Mouse (Mus musculus) ovary, adult 2 months (tissue): ENCODE data around the gene Ankrd53. TPM values are rescaled to one million over a fixed set of nuclear protein-coding genes. Genes with fewer than 3 reads are reported as not detected.

ENCODE experiments used
- polyA plus RNA-seq: library from polyadenylated mRNA; depleted of rRNA; stranded (reverse); fragments of >200 nt; gene quantifications from 2 replicates; pipeline ENCODE4 v1.2.3, GENCODE M21; 2012; rRNA removed

The Ankrd53 gene
- not detected in 2 replicates for polyA plus RNA-seq

DNA sequence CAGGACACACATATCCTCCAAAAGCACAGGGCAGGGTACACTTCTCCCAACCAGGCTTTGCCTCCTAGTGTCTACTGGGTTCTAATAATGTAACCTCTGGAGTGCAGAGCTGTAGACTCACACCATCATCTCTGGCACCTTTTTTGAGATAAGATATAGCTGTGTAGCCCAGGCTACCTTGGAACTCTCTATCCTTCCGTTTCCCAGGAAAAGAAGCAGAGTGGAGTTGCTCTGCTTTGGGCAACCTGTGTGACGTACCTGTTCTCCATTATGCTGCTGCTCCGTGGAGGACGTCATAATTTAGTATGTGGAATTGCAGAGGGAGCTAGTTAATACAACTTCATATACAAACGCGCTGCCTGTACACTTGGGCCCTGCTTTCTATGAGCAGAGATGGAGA is at the start of gene Ankrd53:
TSS of gene Ankrd53 (plus strand) at position 301 of the 400 bp plus-strand sequence.

DNA sequence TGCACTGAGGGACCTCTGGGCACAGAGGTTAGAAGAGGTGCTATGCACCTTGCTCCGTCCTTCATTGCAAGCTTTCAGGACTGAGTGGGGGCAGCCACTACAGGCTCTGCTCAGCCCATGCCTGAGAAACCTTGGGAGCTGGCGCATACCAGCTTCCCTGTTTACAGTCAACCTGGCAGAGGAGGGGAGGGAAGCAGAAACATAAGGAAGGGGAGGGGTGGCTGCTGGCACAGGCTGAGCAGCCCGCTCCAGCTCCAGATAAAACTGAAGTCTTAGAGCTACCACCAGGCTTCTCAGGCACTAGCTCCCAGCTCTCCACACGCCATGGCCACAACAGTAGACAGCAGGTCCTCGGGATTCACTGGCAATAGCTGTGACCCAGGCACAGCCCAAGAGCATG is 19.7 kb upstream of the Ankrd53 start, which contains the start of gene Atp6v1b1:
TSS of gene Atp6v1b1 (plus strand) at position 230 of the 400 bp plus-strand sequence.

DNA sequence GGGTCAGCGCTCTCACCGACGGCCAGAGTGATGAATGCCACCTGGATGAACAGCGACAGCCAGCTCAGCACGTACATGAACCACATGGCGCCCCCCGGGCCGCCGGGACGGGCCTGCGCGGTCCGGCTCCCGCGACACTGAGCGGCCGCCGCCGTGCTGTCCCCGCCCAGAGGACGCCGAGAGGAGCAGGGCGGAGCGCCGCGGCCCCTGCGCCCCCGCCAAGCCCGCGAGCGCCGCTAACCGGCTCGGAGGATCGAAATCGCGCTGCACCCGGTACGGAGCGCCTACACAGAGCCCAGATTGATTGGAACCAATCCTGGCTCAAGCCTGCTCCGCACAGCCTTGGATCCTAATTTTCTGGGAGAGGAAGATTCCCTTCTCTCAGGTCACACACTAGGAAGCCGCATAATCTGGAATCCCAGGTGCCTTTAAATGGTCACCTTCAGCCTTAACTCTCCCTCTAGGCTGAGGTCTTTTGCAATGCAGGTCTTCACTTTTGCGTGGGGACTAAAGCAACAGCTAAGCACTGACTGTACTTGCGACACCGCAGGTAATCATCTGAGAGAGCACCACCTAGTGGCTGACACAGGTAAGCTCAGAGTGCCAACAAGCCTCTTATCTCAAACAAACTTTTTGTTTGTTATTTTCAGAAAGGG is 13.3 kb downstream of the Ankrd53 start, which contains the start of gene Tex261:
TSS of gene Tex261 (minus strand) at position 176 of the 656 bp plus-strand sequence.

DNA sequence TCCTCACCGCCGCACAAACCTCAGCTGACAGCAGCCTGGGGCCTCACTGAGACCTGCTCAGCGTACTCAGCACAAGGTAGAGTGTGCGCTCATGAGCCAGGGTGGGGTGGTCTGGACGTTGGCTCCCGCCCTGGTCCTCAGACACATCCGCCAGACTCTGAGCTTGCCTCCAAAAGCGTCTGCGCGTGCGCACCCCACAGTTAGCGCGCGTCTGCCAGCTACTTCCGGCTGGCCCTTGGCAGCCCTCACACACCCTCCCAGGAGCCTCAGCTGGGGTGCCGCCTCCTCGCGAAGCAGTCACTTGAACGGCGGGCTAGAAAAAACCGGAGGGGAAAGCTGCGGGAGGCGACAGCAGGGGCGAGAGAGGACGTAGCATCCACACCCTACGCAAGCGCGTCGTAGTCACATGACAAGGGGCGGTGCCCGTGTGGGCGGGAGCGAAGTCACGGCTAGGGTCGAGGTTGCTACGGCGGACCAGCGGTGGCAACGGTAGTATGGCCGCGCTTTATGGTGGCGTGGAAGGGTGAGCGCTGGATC is 32.4 kb downstream of the Ankrd53 start, which contains the start of gene Nagk:
TSS of gene Nagk (plus strand) at position 223 of the 537 bp plus-strand sequence.

Other genes with a start within 250 kb of the Ankrd53 start
- gene Actg2, start 226.4 kb upstream of the Ankrd53 start, polyA plus RNA-seq = 499 and 574 TPM in 2 replicates
- gene Stambp, start 189.9 kb upstream of the Ankrd53 start, polyA plus RNA-seq = 10.4 and 14.2 TPM in 2 replicates
- not detected in 2 replicates for gene Clec4f, start 106.5 kb upstream of the Ankrd53 start, polyA plus RNA-seq
- gene Cd207, start 84.8 kb upstream of the Ankrd53 start, polyA plus RNA-seq = not detected in 2 replicates
- gene Vax2, start 51.4 kb upstream of the Ankrd53 start, polyA plus RNA-seq = not detected in 2 replicates
- gene Atp6v1b1, start 19.7 kb upstream of the Ankrd53 start, polyA plus RNA-seq = 2.4 and 3.4 TPM in 2 replicates
- 130 and 137 TPM in 2 replicates for gene Tex261, start 13.2 kb downstream of the Ankrd53 start, polyA plus RNA-seq
- gene Nagk, start 32.3 kb downstream of the Ankrd53 start, polyA plus RNA-seq = 20.8 and 24.5 TPM in 2 replicates
- 8.2 and 9.2 TPM in 2 replicates for gene Paip2b, start 69.1 kb downstream of the Ankrd53 start, polyA plus RNA-seq
- gene Zfp638, start 104.5 kb downstream of the Ankrd53 start, polyA plus RNA-seq = 7.5 and 7.9 TPM in 2 replicates
- gene Dysf, start 245.9 kb downstream of the Ankrd53 start, polyA plus RNA-seq = 12.8 and 19.7 TPM in 2 replicates